Mouse (Mus musculus) megakaryocyte progenitor cell, adult 5-6 weeks (primary cell): ENCODE results near the gene Hivep3. TPM values are rescaled to one million over a fixed set of nuclear protein-coding genes. Genes with fewer than 3 reads are reported as not detected.

Experiments used
- ATAC-seq: replicated peaks from 2 replicates; pipeline ENCODE4 v1.8.0; 2016; ENCODE audit warnings: mild to moderate bottlenecking, moderate TSS enrichment, inconsistent platforms; ENCODE audit not compliant: poor library complexity
- total RNA-seq, 2 experiments: library from RNA; stranded (forward) in 1 of 2; stranded (reverse) in 1 of 2; fragments of 157-497, 149-512 nt in 1 of 2; fragments of 200-1000 nt in 1 of 2; gene quantifications; 2 replicates each; pipeline versions ENCODE4 v1.2.3 to v1.2.4; 2015 to 2017

Hivep3 gene
- total RNA-seq, 2 experiments from 2014 or later: 0.83 to 7.2 TPM

- ATAC-seq: no peak
Observed at GRCm38 (mm10) chr4:119970166-119970565, 236.6 kb downstream of the Hivep3 start.

GRCm38 (mm10) chr4:119972375-119972774, 238.8 kb downstream of the Hivep3 start:
- no peak for ATAC-seq

- no peak for ATAC-seq
Observed at GRCm38 (mm10) chr4:119973729-119974605, 240.4 kb downstream of the Hivep3 start.

GRCm38 (mm10) chr4:119975242-119975641, 241.7 kb downstream of the Hivep3 start:
- ATAC-seq: no peak

GRCm38 (mm10) chr4:119975822-119976221, 242.2 kb downstream of the Hivep3 start:
- no peak for ATAC-seq

- no peak for ATAC-seq
Observed at GRCm38 (mm10) chr4:119976428-119977168, 243.0 kb downstream of the Hivep3 start.

- peak; percentile 74 for ATAC-seq
Observed at GRCm38 (mm10) chr4:119977817-119978491, 244.4 kb downstream of the Hivep3 start.

GRCm38 (mm10) chr4:119979238-119979829, 245.8 kb downstream of the Hivep3 start:
- ATAC-seq: no peak

GRCm38 (mm10) chr4:119979918-119980317, 246.3 kb downstream of the Hivep3 start:
- peak; percentile 43 for ATAC-seq

GRCm38 (mm10) chr4:119981047-119981720, 247.6 kb downstream of the Hivep3 start:
- ATAC-seq: no peak

GRCm38 (mm10) chr4:119986065-119986464, 252.5 kb downstream of the Hivep3 start:
- ATAC-seq: no peak

GRCm38 (mm10) chr4:119986580-119987291, 253.2 kb downstream of the Hivep3 start:
- no peak for ATAC-seq

- ATAC-seq: no peak
Observed at GRCm38 (mm10) chr4:119987376-119988087, 253.9 kb downstream of the Hivep3 start.

- ATAC-seq: no peak
Observed at GRCm38 (mm10) chr4:119989031-119989693, 255.6 kb downstream of the Hivep3 start.

GRCm38 (mm10) chr4:119990346-119990745, 256.8 kb downstream of the Hivep3 start:
- ATAC-seq: no peak

GRCm38 (mm10) chr4:119990841-119991240, 257.3 kb downstream of the Hivep3 start:
- ATAC-seq: no peak

GRCm38 (mm10) chr4:119991758-119992157, 258.2 kb downstream of the Hivep3 start:
- ATAC-seq: peak; percentile 46; the same call in 1 of the 2 replicates

- peak; percentile 44; the same call in 1 of the 2 replicates for ATAC-seq
Observed at GRCm38 (mm10) chr4:119996377-119996776, 262.8 kb downstream of the Hivep3 start.
